Mouse (Mus musculus): ENCODE measurements at regions not wholly inside any gene's neighbourhood (a gene's known extent, or its start where the extent isn't known, plus 50 kb on each side); places are given as distances from the start of the nearest gene placed in this dataset.
A peak's percentile ranks its signal among the peaks of the same experiment; 100 is the strongest.

DNA sequence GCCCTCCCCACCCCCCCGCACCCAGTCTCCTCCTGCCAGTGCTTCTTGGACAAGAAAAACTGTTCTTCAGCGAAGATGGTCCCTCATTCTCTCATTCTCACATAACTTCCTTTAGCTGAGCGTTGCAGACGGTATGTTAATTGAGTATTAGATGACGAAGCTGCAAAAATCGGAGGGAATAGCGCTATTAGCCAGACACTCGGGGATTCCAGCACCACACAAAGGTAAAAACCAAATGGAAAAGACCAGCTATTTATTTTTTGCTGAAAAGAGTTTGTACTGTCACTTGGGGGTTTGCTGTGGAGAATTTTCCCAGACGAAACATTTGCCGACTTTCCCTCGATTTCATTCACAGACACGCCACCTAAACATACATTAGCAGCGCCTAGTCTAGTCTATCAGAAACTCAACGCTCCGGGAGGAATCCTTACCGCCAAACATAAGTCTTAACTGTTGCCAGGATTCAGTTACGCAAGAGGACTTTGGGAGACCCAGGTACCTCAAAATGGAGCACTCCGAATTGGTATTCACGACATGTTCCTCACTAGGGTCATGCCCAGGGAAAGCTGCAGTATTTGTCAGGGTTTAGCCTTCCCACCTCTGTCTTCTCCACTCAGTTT is 178.4 kb upstream of the Lrig3 start:
- DNase-seq (ENCODE audit: low spot score in 2 of 2) = no peak

DNA sequence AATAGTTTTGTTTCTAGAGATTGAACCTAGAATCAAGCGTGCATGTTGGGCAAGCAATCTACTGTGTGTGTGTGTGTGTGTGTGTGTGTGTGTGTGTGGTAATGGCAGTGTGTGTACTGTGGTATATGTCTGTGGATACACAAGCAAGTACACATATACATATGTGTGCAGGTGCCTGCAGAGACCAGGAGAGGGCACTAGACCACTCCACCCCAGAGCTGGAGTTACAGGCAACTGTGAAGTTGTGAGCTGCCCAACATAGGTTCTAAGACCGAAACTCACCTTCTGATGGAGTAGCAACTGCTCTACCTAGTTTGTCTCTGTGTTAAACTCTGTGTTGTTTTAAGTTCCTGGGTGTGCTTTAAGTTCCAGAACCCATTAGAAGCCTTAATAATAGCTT is 177.7 kb upstream of the Lrig3 start:
- no peak for DNase-seq (ENCODE audit: low spot score in 2 of 2)

DNA sequence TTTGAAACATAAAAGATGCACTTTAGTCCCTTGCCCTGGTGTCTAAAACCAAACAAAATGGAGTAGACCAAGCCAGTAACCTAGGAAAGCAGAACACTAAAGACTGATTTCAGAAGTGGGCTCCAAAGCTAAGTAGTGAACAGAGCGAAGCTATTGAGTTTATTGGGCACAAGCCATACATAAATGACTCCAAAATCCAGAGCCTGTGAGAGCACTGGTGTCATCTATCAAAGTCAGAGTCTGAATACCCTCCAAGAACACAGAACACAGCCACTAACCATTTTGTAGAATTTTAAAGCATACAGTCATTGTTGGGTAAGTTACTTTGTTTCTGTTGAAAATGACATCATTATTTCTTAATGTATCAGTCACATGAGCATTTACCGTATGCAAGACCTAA is 175.0 kb upstream of the Lrig3 start:
- no peak for DNase-seq (ENCODE audit: low spot score in 2 of 2)

DNA sequence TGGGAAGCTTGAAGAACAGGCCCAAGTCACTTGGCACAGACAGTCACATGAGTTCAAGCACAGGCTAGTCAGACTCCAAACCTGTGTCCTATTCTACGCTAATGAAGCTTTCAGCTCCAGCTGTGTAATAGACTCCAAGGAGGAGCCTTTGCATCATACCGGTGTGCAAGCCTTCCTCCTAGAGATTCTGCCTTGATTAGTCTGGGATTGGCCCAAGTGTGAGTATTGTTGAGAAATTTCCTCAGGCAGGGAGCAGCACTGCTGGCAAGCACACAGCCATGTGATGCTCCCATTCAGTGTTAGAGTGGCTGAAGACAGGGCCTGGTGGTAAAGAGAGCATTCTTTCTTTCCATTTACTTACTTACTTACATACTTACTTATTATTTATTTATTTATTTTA is 171.5 kb upstream of the Lrig3 start:
- DNase-seq (ENCODE audit: low spot score in 2 of 2) = no peak

DNA sequence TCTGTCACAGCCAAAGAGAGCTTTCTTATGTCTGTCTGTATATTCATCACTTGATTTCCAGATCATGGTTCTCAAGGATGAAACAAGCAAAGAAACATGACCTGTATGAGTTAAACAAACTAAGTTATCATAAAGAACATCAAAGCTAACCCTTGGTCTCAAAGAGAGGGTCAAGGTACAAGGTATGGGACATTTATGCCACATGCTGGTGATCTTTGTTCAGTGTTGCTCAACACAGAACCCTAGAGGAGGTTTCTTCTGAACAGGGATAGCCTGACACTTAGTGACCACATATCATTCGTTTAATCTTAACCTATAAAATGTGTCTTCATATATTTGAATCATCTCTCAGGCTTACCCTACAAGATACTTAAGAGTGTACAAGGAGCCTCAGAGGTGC is 170.6 kb upstream of the Lrig3 start:
- no peak for DNase-seq (ENCODE audit: low spot score in 2 of 2)

DNA sequence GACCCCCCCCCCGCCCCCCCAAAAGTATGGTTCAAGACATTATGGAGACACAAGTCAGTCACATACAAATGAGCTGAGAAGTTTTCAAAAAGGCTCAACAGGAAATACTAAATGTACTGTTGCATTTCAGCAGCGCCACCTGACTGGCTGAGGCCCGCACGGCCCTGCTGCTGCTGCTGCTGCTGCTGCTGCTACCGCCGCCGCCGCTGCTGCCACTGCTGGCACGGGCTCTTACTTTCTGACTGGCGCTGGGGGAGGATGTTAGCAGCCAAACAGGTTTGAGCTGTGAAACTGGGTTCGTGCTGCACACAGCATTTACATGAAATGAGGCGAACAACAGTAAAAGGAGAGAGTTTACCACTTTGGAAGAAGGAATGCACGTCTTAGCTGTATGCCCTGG is 167.3 kb upstream of the Lrig3 start:
- no peak for DNase-seq (ENCODE audit: low spot score in 2 of 2)

DNA sequence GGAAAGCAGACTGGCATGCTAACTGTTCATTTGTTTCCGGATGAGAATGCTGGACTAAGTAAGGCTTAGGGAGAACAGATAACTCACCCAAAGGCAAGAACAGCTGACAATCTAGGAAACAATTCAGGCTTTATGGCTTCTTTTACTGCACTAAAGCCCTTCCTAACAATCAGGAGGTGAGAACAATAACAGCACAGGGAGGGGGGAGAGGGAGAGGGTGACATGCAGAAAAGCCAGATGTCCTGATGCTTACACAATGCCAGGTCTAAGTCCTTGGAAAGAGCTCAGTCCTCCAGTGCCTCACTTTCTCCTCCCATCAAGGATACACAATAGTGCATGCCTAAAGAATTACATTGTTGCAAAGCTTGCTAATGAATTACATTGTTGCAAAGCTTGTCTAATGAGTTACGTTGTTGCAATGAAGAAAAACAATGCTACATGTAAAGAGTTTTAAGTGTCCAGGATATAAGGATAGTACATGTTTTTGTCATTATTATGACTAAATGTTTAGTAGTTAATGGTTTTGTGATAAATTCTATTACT is 165.3 kb upstream of the Lrig3 start:
- no peak for DNase-seq (ENCODE audit: low spot score in 2 of 2)

DNA sequence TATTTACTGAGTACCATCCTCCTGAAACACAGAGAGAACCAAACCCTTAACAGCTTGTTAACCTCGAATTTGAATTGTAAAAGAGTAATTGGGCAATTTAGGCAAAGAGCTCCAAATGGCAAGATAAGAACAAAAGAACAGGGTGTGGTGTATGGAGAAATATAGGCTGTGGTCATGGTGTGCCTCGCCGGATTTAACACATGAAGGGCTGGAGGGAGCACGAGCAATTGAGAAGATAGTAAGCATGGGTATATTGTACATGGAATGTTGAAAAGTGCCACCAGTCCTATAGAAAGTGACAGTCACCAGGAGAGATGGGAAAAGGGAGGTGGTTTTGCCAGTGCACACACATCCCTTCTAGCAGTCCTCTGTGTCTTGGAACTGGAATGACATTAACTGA is 164.5 kb upstream of the Lrig3 start:
- no peak for DNase-seq (ENCODE audit: low spot score in 2 of 2)

DNA sequence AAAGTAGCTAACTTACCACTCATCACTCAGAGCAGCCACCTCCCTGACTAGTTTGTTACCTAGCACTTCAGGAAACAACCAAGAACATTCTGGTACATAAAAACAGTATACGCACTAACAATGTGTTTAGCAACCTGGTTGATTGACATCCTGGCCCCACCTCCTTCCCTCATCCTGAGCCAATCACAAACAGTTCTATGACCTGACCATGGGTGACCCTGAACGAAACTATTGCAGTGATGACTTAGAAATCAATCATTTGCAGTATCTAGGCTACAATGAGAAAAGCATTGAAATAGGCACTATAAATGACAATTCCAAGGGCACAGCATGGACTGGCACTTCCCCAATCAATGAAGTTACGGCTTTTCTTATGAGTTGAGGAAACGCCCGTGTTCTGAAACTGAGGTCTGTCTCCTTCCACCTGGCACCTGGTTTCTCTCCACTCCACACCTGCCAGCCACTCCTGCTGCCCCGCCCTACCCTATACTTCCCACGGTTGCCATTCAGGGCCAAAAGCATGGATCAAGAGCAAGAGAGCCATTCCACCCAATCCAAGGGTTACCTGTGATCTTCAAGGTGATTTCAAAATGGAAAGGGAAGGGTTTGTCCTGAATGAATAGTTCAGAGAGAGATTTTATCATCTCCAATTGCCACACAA is 162.9 kb upstream of the Lrig3 start:
- DNase-seq (ENCODE audit: low spot score in 2 of 2) = no peak

DNA sequence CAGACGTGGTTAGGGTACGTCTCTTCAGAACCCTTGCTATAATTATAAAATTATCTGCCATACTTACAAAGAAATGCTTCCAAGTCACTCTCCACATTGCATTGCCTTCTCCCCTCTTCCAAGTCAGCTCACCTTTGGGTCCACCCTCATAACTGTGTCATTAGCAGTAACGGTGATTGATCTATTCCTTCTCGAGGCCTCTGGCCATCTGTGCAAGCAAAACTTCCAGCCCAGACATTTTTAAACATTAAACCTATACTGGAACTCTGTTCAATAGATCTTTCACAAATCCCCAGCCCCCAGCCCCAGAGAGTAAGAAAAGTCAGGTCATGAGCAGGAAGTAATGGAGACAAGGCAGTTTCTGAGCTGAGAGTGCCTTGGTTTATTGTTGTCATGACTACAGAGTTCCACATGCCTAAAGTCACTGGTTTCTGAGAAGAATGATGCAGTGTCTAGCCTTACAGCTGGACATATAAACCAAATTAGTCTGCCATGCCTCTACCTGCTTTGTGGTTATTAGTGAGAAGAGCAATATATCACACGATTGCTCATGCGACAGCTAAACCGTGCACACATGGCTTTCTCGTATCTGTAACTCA is 156.1 kb upstream of the Lrig3 start:
- no peak for DNase-seq (ENCODE audit: low spot score in 2 of 2)

DNA sequence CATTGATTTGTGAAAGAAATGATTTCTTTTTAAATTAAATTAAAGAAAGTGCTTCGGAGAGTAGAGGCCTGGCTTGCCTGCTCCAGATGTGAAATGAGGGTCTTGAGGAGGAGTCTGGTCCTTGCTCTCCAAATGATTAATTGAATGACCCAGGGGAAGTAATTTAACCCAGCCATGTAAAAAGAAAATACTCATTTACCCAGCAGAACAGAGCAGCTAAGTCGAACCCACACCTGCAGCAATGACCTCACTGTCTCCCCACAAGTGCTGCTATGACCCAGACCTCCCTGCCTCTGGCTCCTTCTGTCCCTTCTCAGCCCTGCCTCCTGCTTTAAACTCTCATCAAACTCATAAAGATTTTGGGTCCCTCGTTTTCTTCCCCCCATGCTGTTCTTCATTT is 155.4 kb upstream of the Lrig3 start:
- DNase-seq (ENCODE audit: low spot score in 2 of 2) = no peak

DNA sequence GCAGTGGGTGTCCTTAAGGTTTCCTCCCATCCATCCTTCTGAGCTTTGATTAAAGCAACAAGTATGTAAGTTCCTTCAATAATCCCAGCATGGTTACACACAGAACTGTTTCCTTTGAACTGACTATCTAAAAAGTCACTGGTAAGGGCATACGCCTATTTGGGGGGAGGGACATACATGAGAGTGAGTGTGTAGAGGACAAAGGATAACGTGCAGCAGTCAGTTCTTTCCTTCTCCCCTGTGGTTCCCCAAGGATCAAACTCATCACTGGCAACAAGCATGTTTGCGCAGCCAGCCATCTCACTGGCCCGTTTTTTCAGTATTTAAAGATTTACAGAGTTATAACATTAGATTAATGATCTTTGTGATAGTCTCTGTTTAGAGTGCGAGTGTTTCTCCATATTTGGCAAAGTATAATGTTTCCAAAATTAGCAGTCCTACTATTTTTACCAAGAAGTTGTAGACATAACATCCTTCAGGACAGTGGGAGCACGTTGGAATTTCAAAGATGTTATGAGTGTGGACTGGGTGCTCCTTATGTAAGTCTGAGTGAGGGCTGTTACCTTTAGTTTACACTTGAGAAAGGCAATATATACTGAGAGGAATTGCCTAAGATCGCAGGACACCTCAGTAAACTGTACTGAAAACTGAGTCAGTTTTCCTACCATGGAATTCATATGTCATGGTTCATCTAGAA is 151.6 kb upstream of the Lrig3 start:
- no peak for DNase-seq (ENCODE audit: low spot score in 2 of 2)

DNA sequence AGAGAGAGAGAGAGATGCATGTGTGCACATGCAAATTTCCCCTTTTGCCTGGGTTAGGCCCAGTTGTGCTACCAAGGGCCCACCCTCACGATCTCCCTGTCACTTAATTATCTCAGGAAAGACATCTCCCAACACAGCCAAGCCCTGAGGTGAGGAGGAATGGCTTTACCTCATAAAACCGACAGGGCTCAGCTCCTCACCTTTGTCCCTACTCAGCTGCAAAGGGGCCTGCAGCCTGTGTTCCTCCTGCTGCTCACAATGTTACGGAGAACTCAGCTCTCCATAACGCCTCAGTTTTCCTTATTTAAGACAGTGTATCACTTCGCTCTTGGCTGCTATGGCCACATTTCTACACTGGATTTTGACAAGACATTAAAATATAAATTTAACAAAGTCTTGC is 133.8 kb upstream of the Lrig3 start:
- DNase-seq (ENCODE audit: low spot score in 2 of 2) = peak in 1 of 2 experiments; percentile 5

DNA sequence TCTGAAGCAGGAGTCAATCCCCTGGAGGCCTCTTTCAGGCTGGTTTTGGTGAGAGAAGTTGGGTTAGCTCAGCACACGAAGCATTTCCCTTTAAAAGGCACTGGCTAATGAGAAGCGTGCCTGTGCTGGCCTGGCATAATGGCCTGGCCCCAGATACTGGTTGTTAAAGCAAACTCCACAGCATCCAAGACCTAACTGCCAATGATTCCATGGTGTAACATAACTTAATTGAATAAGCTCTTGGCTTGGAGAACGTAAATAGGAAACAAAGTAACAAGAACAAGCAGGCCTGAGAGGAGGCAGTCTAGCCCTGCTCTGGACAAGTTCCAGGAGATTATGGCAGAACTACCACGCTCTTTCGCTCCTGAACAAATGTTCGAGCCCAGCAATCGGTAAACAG is 133.2 kb upstream of the Lrig3 start:
- peak in 1 of 2 experiments; percentile 16 for DNase-seq (ENCODE audit: low spot score in 2 of 2)

DNA sequence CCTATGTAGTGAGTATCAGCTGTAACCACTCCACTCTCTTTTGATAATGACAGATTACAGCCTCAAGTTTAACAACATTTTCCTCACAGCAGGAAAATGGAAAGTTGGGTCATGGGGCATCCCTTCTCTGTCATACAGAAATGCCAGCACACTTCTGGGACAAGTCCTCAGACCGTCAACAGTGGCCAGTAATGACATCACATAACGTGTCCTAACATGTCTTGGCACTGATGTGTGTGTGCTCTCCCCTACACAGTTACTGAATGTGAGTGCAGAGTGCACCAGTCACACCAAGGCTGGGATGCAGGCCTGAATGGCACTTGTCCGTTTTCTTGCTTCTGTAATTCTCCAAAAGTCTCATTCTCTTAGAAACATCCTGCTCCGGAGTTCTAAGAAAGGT is 132.0 kb upstream of the Lrig3 start:
- peak in 1 of 2 experiments; percentile 2 for DNase-seq (ENCODE audit: low spot score in 2 of 2)

DNA sequence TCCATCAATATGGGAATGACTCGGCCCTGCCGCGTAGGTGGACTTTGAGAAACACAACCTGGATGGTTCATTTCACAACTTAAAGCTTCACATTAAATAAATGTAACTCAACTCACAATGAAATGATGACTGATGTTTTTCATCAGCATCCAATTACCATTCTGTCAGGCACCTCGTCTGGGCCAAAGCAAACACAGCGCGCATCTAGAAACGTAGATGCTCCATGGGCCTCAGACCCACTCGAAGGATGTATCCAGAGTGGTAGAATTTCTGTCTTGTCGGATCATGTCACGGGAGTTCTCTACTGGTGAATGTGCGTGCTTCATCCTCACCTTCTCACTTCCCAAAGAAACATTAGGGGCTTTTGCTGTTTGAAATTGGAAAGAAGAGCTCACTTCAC is 127.0 kb upstream of the Lrig3 start:
- peak in 1 of 2 experiments; percentile 6 for DNase-seq (ENCODE audit: low spot score in 2 of 2)

DNA sequence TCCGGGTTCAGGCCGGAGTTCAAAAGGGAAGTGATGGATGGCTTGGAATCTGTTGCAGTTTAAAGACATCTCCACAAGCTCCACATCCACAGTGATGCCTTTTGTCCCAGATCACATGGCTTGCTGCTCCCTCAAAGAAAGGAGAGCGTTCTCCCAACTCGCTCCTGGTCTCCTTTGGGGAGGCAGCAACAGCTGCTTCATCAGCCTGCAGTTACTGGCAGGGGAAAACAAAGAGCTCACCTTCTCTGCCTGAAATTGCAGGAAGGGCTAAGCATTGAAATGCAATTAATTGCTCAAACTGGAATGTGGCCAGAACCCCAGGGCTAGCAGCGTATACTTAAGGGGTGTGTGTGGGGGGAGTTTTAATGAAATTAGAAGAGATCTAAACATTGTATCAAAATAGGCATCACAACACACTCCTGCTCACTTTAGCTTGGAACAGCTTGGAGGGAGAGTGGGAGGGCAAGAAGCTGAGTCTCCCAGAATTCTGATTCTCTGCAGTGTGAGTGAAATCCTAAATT is 126.3 kb upstream of the Lrig3 start:
- DNase-seq (ENCODE audit: low spot score in 2 of 2) = peak in 1 of 2 experiments; percentile 9

DNA sequence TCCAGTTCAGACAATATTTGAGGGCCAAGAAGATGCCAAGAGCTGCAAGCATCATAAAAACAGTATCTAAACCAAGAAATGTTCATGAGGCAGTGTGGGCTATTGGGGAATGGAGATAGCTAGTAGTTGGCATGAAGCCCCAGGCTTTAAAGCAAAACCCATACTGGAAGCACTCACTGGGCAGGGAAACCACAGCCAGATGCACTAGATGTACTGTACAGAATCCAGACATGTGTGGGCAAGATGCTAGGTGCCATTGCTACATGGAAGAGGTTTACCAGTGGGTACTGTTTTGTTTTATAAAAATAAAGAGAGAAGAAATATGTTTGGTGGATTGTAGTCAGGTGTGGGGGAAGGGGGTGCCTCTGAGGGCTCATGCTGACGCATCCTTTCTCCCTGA is 125.6 kb upstream of the Lrig3 start:
- DNase-seq (ENCODE audit: low spot score in 2 of 2) = peak in 1 of 2 experiments; percentile 7

DNA sequence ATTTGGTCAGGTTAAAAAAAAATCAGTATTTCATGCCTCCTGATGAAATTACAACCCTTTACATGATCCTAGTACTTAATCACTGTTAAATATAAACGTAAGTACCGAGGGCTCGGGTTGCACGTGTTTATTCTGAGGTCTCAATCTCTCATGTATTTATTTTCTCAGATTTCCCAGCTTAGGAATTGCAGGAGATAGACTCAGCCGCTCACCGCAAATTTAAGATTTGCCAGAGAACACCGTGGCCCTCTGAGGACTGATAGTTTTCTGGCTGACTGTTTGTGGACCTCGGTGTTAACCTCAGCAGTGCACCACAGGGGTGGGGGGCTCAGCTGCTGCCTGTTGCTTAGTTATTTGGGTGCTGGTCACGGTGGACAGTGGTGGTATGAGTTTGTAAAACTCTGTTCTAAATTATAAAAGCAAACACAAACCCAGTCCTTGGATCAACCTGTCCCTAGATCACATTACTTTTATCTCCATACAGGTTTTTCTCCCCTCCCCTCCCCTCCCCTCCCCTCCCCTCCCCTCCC is 121.6 kb upstream of the Lrig3 start:
- DNase-seq (ENCODE audit: low spot score in 2 of 2) = no peak

DNA sequence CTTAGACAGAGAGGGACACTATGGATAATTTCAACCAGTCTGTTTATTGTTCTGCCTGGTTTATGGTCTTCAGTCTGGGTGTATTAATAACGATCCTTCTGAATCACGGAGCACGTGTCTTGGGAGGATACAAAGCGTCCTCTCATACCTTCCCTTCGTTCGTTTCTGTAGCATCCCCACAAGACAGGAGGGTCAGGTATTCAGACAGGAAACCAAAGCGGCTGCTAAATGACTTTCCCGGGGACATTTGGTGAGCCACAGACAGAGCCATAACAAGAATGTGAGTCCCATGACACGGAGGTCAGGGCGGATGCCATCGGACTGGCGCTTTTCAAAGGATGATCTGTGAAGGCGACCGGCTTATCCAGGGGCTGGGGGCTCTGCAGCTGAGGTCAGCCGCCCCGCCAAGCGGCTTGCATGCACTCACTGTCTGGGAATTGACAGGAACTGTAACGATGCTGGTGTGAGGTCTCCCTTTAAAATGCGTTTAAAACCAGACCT is 120.9 kb upstream of the Lrig3 start:
- no peak for DNase-seq (ENCODE audit: low spot score in 2 of 2)

DNA sequence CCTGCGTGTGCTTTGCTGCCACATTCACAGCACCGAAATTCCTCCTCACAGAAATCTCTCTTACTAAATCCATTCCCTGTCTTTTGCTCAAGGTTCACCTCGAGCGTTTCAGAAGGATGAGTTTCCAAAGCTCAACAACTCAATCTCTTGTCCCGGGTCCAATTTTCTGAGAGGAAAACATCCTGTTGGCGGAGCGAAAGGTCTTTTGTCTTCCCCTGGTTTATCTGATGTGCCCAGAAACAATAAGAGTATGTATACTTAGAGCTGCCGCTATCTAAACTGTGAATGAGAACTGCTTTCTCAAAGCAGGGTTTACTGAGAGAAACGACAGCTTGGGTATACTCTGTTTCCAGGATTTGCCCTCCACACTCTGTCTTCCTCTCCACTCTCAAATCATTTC is 115.6 kb upstream of the Lrig3 start:
- no peak for DNase-seq (ENCODE audit: low spot score in 2 of 2)

All from layer of hippocampus, postnatal 10 days (tissue).